Mouse (Mus musculus) spleen, adult 2 months (tissue): ENCODE data around the gene Gm28035.

ENCODE experiments used
- CTCF ChIP-seq: fragments of 200-500 bp; IDR thresholded peaks from 2 replicates; pipeline ENCODE4 v1.5.1; 2011; ENCODE audit warnings: mild to moderate bottlenecking, inconsistent platforms; ENCODE audit not compliant: insufficient read depth, insufficient read length, insufficient replicate concordance; ENCODE audit errors: extremely low read depth
- POLR2A ChIP-seq: fragments of 200-500 bp; IDR thresholded peaks from 2 replicates; pipeline ENCODE4 v1.6.1; 2011; ENCODE audit warnings: low read depth, low read length, inconsistent platforms

GRCm38 (mm10) chr2:30191790-30192580, 48.4 kb upstream of the Gm28035 start:
- TF ChIP-seq CTCF (no peak), POLR2A (no peak)
